Mouse (Mus musculus) left cerebral cortex, postnatal 4 days (tissue): ENCODE measurements around the gene Cklf. TPM values are rescaled to one million over a fixed set of nuclear protein-coding genes. Genes with fewer than 3 reads are reported as not detected.
"Not testable (repeated sequence)": the region's sequence is repeated elsewhere in the genome, so short reads cannot be mapped to it uniquely, and the experiment has no call there.

ENCODE experiments used
- DNase-seq: peaks from one replicate; pipeline ENCODE4 v3.0.0-alpha.2; 2022
- intact Hi-C: fragments of 180-260 bp; cut with DNase I; formaldehyde crosslinking; loops from one replicate; pipeline ENCODE4 v1.15.1; 2025
- total RNA-seq, 2 experiments: library from RNA; stranded (reverse); gene quantifications; 2 replicates each; pipeline ENCODE4 v1.2.3; 2021

Gene Cklf
- total RNA-seq, 2 experiments from 2014 or later: 20.6 to 27.9 TPM

- peak; percentile 25 for DNase-seq
- intact Hi-C loops: no loop called here
Observed at GRCm38 (mm10) chr8:104253016-104253415, 2.4 kb downstream of the Cklf start.

- DNase-seq, intact Hi-C loops: not testable (repeated sequence)
Observed at GRCm38 (mm10) chr8:104261802-104262201, 11.1 kb downstream of the Cklf start.

GRCm38 (mm10) chr8:104264271-104264935, 13.7 kb downstream of the Cklf start:
- DNase-seq: peak; percentile 84
- intact Hi-C loops: not testable (repeated sequence)

DNA sequence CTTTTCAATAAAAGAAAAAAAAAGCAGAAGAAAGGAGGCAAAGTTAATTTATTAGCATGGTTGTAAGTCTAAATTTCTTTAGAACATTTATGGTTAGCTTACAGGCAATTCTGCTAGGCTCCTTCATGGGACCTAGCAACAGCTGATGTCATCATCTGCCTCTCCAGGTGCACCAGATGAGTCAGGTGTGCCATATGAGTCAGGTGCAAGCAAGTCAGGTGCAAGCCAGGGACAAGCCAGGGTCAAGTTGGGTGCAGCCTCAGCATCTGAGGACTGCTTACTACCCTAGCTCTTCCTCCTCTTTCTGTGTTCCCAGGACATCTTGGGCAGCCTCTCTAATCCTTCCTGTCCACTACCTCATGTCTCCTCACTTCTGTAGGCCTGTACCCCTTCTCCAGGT, 17.7 kb downstream of the Cklf start:
- no peak for DNase-seq
- intact Hi-C loops: no loop called here

- intact Hi-C loops: no loop called here
- peak; percentile 57 for DNase-seq
Observed at GRCm38 (mm10) chr8:104268937-104269440, 18.3 kb downstream of the Cklf start.

DNA sequence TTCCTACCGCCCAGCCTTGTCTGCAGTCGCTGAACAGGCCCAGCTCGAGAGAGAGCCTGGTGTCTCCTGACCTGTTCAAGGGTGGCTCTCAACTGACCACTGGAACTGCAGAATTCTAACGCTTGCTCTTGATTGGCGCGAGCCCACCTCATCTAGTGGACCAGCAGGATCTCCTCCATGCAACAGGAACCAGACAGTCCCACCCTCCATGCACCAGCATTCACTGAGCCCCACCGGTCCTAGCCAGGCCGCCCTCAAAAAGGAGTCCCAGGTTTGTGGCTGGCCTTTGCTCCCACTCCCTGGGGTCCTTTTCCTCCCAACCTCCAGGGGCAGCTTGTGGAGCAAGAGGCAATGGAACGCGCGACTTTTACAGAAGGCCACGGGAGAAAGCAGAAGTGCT, 42.4 kb downstream of the Cklf start, which contains the start of gene Cmtm2a:
Gene Cmtm2a, minus strand, starts transcription at position 101 of the 400 bp plus-strand sequence.
- DNase-seq, intact Hi-C loops: not testable (repeated sequence)

GRCm38 (mm10) chr8:104294396-104294795, 43.7 kb downstream of the Cklf start:
- intact Hi-C loops: no loop called here
- no peak for DNase-seq

DNA sequence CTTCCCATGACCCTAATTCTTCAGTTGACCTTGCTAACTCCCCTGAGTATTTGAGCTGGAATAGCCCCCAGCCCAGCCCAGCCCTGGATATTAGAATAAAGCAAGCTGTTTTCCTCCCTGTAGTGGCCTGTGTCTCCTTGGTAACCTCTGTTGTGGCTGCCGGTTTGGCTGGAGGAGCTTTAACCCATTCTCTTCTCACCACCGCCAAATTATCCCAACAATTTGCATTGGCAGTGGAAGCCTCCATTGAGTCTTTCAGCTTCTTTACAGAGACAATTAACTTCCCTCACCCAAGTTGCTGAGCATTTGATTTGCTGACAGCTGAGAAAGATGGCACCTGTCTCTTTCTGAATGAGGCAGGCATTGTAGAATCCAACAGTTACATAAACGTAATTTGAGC, 50.9 kb downstream of the Cklf start:
- intact Hi-C loops: not testable (repeated sequence)
- peak; percentile 30 for DNase-seq

DNA sequence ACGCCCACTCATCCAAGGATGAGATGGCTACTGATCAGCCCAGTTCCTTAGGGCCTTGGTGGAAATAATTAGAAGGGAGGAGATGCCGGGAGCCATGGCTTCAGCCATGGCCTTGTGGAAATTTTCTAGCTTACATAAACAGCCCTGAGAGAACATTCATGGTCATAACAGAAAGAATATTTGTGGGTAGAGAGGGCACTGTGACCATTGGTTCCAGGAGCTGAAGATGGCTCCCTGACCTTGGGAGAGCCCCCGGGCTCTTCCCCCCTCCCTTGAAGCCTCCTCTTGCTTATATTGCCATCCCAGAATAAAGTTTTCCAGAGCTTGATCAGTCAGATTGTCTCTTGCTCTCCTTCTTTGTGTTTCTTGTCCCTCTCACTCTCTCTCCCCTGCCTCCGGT, 51.9 kb downstream of the Cklf start:
- DNase-seq, intact Hi-C loops: not testable (repeated sequence)

DNA sequence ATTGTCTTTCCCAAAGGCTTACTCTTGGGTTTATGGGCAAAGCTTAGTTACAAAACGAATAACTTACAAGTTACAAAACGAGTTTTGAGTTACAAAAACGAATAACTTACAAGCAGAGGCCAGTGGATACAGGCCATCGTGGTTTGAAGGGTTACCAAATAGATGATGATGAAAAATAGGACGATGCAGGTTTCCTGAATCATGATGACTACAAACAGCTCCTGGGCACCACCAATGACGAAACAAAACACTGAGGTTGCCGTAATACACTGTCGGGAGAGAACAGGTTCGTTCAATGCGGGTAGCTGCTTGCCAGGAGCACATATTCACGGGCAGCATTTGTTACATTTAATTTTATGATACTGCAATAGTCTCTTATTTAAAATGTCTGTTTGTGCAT, 54.3 kb downstream of the Cklf start:
- intact Hi-C loops: no loop called here
- no peak for DNase-seq

DNA sequence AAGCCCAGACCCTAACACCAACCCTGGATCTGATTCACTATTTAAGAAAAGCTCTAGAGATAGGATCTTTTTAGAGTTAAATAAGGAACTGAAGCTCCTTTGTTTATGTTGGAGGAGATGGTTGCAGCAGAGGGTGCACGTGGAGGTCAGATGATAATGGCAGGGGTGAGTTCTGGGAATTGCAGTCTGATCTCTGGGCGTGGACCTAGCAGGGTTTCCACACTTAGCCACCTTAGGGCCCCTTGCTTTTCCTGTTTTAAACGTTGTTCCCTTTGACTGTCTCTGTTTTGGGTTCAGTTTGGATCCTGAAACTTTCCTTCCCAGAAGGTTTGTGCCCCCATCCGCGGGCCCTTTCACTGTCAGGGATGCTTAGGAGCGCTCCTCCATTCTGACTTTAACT, 57.7 kb downstream of the Cklf start:
- DNase-seq, intact Hi-C loops: not testable (repeated sequence)

DNA sequence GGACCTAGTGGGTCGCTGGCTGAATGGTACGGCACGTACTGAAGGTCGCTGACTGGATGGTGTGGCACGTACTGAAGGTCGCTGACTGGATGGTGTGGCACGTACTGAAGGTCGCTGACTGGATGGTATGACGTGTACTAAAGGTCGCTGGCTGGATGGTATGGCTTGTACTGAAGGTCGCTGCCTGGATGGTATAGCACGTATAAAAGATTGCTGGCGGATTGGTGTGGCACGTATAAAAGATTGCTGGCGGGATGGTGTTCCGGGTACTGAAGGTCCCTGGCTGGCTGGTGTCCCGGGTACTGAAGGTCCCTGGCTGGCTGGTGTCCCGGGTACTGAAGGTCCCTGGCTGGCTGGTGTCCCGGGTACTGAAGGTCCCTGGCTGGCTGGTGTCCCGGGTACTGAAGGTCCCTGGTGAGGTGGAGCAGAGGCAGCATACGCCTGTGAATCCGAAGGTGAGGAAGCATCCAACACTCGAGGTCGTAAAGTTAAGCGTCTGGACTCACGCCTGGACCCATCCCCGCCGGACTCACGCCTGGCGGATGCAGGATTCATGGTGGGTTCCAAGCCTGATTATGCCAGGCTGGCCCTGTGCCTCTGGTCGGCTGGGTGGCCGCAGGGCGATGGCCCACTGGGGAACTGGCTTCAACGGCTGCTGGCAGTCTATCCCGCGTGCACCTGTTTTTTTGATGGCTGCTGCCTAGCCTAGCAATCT, 58.9 kb downstream of the Cklf start, which contains the start of the genes Gm45711 and Cmtm1:
Gene Gm45711, minus strand, starts transcription at position 641 of the 715 bp plus-strand sequence.
Gene Cmtm1, minus strand, starts transcription at position 705 of the 715 bp plus-strand sequence.
- intact Hi-C loops: not testable (repeated sequence)
- DNase-seq: peak; percentile 88

- intact Hi-C loops, DNase-seq: not testable (repeated sequence)
Observed at GRCm38 (mm10) chr8:104312023-104312422, 61.4 kb downstream of the Cklf start.

- DNase-seq: peak; percentile 10
- intact Hi-C loops: no loop called here
Observed at GRCm38 (mm10) chr8:104313311-104313710, 62.6 kb downstream of the Cklf start.

Other genes starting within 250 kb of the Cklf start
- gene Cdh5, start 149.2 kb upstream of the Cklf start, total RNA-seq: 10 to 100 TPM; 21.8 to 24.4 TPM
- 10 to 100 TPM; 31.3 to 34.5 TPM for gene Bean1, start 80.4 kb upstream of the Cklf start, total RNA-seq
- 10 to 100 TPM; 46.7 to 47.5 TPM for gene Tk2, start 2.3 kb upstream of the Cklf start, total RNA-seq
- not detected for gene Cmtm2a, start 42.3 kb downstream of the Cklf start, total RNA-seq
- gene Gm45711, start 59.2 kb downstream of the Cklf start, total RNA-seq: not detected
- not detected for gene Cmtm1, start 59.3 kb downstream of the Cklf start, total RNA-seq
- not detected for gene Gm11020, start 70.7 kb downstream of the Cklf start, total RNA-seq
- gene Cmtm2b, start 71.4 kb downstream of the Cklf start, total RNA-seq: not detected
- 10 to 100 TPM; 22.7 to 25.5 TPM for gene Cmtm3, start 88.5 kb downstream of the Cklf start, total RNA-seq
- 10 to 100 TPM; 47.2 to 48.3 TPM for gene Cmtm4, start 144.9 kb downstream of the Cklf start, total RNA-seq
- gene Dync1li2, start 192.2 kb downstream of the Cklf start, total RNA-seq: 100 to 1,000 TPM; 168 to 169 TPM